Mouse (Mus musculus) heart, adult 2 months (tissue): ENCODE measurements at regions not wholly inside any gene's neighbourhood (a gene's known extent, or its start where the extent isn't known, plus 50 kb on each side); places are given as distances from the start of the nearest gene placed in this dataset.

Source experiments
- CTCF ChIP-seq: fragments of 200-600 bp; IDR thresholded peaks from 2 replicates; pipeline ENCODE4 v1.8.1; 2022; ENCODE audit warnings: antibody characterized with exemption, mild to moderate bottlenecking, moderate library complexity
- POLR2A ChIP-seq: fragments of 200-500 bp; IDR thresholded peaks from 2 replicates; pipeline ENCODE4 v1.6.1; 2011; ENCODE audit warnings: mild to moderate bottlenecking, low read depth, low read length, control low read depth; ENCODE audit not compliant: insufficient read depth

GRCm38 (mm10) chr1:88798473-88798872 lies 96.5 kb upstream of the Arl4c start:
- no peak for TF ChIP-seq POLR2A
- no peak for TF ChIP-seq CTCF
